Mouse (Mus musculus) erythroblast, adult 5-6 weeks (primary cell): ENCODE measurements around the gene Hspd1. TPM values are rescaled to one million over a fixed set of nuclear protein-coding genes. Genes with fewer than 3 reads are reported as not detected.
A peak's percentile ranks its signal among the peaks of the same experiment; 100 is the strongest.
"Not testable (repeated sequence)": the region's sequence is repeated elsewhere in the genome, so short reads cannot be mapped to it uniquely, and the experiment has no call there.

Experiments used
- ATAC-seq: replicated peaks from 2 replicates; pipeline ENCODE4 v1.8.0; 2016; ENCODE audit warnings: moderate number of reproducible peaks, mild to moderate bottlenecking, moderate TSS enrichment, inconsistent platforms; ENCODE audit not compliant: poor library complexity, low FRiP score, severe bottlenecking
- total RNA-seq, 2 experiments: library from RNA; stranded (forward) in 1 of 2; stranded (reverse) in 1 of 2; fragments of 150-400 nt in 1 of 2; fragments of 200-764, 138-1000 nt in 1 of 2; gene quantifications; 2 replicates each; pipeline versions ENCODE4 v1.2.3 to v1.2.4; 2015 to 2017; ENCODE audit warnings: low replicate concordance in 2 of 2

Hspd1 gene
- total RNA-seq (2015; ENCODE audit: low replicate concordance) (55.1 and 56.2 TPM in 2 replicates), total RNA-seq (2017; ENCODE audit: low replicate concordance) (56.1 and 87.5 TPM in 2 replicates)

DNA sequence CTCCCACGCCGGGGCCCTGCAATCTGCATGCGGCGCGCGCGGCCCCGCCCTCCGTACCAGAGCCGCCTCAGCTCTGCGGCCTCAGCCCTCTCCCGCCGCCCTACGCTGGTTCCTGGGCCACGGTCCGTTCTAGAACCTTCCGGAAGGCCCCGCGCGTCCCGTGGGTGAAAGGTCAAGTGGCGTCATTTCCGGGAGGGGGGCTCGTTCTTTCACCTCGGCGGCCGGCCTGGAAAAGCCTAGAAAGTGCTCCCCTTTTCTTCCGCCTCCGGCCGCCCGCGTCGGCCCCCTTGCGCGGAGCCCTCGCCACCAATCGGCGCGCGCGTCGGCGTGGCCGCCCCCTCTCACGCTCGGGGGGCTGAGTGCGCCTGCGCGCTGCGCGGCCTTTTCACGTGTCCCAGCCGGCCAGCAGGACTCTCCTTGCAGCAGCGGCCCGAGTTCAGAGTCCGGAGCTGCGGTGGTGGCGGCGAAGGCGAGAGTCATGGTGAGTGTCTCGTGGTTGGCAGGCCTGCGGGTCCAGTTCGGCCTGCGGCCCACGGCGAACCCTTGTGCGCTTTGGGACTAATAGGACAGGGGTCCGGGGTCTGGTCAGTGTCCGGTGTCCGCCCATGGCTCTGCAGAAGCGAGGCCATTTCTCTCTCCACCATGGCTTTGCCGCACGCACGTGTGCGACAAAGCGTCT, at the start of gene Hspd1, which contains the start of gene Hspe1:
Hspd1 (minus strand) TSS at position 312 of the 679 bp plus-strand sequence.
Hspe1 (plus strand) TSS at position 201 of the 679 bp plus-strand sequence.
- ATAC-seq, result peak; percentile 86

DNA sequence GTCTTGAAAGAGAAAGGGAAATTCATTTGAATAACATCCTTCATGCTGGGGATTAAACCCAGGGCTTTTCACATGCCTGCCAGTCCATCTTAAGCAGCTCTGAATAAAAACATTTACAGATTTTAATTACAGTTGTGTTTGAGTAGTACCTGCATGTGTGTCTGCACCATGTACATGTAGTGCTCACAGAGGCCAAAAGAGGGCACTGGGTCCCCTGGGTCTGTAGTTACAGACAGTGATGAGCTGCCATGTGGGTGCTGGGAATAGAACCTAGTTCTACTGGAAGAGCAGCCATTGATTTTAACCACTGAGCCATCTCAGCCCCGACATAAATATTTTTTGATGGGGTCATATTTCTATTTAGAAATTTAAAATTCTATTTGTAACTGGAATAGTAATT, 47.8 kb upstream of the Hspd1 start:
- no peak for ATAC-seq

DNA sequence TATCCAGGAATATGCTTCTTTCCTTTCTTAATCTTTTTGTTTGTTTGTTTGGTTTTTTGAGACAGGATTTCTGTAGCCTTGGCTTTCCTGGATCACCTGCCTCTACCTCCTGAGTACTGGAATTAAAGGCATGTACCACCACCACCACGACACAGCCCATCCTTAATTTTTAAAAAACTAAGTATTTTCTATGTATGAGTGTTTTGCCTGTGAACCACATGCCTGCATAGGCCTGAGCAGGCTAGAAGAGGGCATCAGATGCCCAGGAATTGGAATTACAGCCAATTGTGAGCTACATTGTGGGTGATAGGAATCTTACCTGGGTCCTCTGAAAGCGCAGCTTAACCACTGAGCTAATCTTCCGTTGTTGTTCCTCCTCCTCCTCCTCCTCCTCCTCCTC, 46.3 kb upstream of the Hspd1 start:
- no peak for ATAC-seq

DNA sequence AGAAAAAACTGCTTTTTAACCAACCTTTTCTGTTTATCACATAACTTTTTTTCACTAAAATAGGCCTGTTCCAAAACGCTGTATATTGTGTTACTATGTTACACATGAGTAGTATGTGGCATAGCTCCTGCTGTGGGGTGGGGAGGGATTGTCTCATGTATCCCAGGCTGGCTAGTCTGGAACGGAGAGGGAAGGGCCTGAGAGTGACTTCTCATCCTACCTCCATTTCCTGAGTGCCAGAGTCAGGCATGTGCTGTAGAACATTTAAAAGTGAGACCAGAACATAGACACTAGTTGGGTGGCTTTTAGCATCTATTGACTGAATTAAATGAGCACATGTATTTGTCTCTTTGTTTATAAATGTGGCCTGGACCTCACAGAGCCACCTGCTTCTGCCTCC, 45.1 kb upstream of the Hspd1 start:
- ATAC-seq, result no peak

DNA sequence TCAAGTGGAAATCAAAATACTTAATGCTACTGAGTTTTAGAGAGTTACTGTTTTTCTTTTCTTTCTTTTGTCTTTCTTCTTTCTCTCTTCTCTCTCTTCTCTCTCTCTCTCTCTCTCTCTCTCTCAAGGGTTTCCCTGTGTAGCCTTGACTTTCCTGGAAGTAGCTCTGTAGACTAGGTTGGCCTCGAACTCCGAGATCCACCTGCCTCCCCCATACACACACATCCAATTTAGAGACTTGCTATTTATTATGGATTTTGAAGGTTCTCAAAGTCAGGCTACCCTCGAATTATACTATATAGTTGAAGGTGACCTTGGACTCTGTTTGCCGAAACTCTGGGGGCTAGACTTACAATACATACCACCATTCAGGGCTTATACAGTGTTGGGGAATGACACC, 44.3 kb upstream of the Hspd1 start:
- ATAC-seq, result no peak

DNA sequence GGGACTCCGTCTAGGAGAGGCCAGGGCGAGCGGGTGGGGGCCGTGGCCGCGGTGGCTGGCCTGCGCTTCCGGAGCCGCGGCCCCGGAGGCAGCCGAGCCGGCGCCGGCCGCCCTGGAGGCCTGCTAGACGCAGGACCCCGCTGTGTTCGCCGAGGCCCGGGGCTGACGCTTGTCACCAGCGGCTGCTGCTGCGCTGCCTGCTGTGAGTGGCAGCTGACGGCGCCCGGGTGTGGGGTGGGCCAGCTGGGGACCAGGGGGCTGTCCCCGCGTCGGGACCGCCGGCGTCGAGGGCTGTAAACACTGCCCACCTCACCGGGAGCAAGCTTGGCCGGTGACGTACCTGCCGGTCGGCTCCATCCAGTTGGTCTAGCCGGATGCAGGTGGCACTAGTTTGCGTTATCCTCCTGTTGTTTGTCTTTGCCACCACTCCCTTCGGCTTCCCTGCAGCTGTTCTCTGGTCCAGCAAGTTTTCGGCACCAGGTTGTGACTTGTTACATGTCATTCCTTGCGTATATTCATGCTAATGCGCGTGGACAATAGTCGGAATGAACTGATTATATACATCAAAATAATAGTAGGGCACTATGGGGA, 43.5 kb upstream of the Hspd1 start:
- ATAC-seq, result peak; percentile 56

DNA sequence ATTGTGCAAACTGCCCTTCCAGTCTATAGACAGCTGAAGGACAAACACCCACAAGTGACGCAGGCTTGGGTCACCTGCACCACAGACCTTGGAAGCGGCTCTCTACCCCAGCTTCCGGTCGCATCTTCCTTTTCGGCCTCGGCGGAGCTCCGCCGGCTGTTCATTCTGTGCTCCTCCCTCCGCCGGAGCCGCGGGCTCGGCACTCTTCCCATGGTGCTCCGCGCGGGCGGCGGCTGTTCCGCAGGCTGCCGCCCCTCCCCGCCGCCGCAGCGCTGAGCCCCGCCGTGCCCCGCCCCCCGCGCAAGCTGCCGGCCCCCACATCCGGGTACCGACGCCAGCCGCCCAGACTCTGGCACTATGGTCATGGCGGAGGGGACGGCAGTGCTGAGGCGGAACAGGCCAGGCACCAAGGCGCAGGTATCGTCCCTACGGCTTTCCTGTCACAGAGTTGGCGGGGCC, 42.9 kb upstream of the Hspd1 start, which contains the start of gene Mob4:
Mob4 (plus strand) TSS at position 289 of the 459 bp plus-strand sequence.
- peak; percentile 93 for ATAC-seq

DNA sequence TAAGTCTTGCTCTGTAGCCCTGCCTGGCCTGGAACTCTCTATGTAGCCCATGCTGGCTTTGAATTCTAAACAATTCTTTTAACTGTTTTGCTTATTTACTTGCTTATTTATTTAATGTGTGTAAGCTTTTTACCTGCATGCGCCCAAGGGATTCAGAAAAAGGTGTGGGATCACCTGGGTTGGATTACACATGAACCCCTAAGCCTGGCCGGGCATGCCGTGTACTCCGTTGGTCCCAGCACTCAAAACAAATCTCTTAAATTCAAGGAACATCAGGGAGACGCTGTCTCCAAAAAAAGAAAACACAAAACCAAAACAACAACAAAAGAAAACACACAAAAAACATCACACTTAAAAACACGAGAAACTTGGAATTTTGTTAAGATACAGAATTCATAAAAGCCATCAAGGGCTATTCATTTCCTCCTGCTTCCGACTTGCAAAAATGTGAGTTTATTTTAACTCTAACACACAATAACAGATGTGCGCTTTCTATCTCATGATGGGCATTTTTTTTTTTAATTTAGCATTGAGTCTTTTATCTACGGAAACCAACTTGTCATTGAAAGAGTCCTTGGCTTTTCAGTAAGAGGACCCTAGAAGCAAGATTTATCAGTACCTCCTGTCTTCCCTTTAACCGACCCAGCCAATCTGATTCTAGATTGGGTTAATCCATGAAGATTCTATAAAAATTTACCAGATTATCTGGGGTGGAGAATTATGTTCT, 42.3 kb upstream of the Hspd1 start:
- peak; percentile 20 for ATAC-seq

DNA sequence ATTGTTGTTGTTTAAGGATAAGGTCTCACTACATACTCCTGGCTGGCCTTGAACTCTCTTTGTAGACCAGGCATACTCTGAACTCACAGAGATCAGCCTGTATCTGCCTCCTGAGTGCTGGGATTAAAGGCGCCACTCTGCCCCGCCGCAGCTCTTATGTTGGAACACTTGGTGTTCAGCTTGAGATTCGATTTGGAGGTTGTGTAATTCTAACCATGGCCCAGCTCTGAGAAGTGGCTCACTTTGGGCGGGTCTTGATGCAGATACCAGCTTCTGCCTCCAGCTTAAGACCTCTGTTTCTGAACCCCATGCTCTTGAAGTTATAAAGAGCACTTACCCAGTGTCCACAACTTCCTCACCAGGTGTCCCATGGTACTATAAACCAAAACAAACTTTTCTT, 41.7 kb upstream of the Hspd1 start:
- no peak for ATAC-seq

DNA sequence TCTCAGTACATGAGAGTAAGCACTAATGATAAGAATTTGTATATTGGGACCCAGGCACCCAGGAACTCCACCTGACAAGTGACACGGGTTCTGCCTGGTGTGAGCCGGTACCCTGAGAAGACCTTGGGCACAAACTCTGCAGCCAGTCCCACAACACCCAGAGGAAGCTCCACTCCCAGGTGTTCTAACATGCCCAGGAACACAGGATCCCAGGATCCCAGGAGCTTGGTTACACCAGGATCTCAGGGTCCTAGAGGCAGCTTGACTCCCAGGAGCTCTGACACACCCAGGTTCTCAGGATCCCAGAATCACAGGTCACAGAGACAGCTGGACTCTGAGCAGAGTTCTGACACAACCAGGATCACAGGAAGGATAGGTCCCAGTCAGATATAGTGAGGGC, 36.1 kb upstream of the Hspd1 start:
- ATAC-seq, result not testable (repeated sequence)

DNA sequence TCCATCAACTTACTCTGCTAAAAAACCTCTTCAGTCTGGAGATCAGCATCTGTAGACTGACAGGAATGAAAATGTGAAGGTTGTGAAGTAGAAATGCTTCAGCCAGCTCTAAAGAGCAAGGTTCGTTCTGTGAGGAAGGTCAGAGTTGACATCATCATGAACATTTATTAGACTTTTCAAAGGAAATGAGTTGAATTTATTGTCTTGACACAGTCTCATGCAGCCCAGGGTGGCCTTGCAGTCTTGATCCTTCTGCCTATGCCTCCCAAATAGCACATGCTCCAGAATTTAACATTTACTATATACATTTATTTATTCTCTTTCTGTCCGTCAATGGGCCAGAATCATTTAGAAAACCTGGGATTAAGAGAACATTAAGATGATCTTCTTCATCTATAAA, 35.5 kb upstream of the Hspd1 start:
- ATAC-seq, result no peak

DNA sequence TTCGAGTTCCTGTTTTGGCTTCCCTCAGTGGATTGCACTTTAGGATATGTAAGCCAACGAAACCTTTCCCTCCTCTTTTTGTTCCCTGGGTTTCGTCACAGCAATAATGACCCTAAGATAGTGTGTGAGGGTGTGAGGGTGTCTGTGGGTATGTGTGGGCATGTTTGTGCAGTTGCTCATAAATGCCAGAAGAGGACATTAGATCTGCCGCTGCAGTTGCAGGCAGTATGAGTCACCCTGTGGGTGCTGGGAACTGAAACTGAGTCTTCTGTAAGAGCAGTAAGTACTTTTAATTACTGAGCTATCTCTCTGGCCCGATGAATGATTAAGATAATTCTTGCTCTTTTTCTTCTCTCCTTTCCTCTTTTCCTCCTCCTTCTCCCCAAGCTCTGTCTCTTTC, 35.0 kb upstream of the Hspd1 start:
- no peak for ATAC-seq

DNA sequence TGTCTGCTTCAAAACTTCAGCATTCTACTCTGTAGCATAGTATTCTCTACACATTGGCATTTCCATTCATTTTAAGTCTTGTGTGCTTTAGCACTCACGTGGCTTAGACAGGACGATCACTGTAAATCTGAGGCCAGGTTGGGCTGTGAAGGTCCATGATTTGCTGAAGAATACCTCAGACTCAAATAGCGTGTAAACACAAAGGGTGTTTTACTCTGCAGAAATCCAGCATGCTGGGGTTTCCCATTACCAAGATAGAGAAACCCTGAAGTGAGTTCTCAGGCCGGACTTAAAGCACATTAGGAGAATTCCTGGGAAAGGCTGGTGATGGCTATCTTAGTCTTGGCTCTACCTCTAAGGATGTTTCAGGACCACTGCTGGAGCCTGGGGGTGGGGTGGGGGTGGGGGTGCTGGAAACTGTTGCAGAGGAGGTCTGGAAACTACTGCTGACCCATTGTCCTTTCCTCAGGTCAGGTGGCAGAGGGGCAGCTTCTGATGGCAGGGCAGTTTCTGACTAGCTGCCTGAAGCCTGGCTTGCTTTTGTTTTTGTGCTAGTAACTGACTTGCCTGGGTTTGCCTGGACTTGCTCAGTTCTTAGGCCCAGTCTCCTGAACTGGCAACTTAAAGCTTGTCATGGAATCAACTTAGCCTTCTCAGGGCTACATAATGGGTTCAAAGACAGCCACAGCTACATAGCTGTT, 21.2 kb upstream of the Hspd1 start:
- ATAC-seq, result no peak

DNA sequence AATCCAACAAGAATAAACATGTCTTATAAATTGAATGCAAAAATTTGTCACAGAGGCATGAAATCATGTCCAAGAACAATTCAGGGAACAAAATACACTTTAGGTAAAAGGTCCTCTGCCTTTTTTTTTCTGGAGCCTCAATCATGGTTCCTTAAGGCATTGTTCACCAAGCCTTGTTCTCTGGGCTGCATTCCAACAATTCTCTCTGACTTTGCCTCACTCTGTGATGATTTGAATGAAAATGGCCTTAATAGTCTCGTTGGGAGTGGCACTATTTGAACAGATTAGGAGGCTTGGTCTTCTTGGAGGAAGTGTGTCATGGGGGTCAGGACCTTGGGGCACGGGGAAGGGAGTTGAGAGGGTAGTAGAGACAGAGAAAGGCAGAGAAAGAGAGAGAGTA, 20.4 kb upstream of the Hspd1 start:
- ATAC-seq, result no peak

DNA sequence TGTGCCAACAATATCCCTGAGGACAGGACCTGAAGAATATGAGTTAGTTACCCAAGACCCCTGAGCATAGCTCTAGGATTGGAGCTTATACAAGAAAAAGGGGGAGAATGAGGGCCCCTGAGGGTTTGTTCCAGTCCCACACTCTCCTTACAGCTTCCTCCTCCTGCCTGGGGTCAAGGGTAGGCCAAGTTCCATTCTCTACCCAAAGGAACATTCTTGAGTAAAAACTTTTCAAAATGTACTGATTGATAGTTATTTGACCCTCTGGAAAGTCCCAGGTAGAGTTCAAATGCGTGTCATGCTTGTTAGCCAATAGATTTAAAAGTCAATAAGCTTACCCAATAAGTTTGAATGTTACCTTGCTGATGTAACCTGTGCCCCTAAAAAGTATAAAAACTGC, 19.6 kb upstream of the Hspd1 start:
- ATAC-seq, result no peak

DNA sequence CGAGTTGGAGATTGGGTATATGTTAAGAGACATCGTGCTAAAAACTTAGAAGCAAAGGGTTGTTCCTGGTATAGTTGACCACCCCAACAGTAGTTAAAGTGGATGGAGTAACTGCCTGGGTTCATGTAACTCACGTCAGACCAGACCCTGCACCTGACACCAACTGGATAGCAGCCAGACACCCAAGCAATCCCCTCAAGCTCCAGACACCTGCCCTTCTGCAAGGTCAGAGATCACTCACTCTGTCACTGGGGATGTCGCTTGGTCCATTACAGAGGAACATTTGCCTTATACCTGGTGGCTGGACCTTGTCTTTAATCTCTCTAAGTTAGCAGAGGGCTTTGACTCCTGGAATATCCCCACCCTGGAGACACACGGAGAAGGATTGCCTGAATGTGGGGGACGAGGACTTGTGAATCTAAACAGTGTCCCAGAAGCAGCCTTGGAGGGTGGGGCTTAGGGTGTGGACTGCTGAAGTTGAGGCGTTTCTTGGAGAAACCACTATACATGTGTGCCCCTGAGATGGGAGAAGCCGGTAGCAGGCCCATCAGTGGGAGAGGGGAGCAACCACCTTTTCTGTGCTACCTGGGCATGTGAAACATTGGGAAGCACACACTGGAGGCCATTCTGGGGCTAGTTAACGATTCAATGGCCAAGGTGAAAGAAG, 19.0 kb upstream of the Hspd1 start:
- ATAC-seq, result no peak

DNA sequence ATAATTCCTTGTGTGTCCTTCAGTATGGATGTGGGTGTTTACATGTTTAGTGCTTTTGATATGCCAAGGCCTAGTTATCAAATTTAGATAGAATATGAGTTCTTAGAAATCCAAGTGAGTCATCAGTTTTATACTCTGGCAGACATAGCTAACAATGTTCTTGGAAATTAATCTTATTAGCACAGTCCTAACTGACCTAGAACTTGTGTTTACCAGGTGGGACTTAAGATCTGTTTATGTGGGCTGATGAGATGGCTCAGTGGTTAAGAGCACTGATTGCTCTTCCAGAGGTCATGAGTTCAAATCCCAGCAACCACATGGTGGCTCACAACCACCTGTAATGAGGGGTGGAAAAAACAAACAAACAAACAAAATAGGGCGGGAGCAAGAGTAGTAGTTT, 4.4 kb upstream of the Hspd1 start:
- ATAC-seq, result no peak

DNA sequence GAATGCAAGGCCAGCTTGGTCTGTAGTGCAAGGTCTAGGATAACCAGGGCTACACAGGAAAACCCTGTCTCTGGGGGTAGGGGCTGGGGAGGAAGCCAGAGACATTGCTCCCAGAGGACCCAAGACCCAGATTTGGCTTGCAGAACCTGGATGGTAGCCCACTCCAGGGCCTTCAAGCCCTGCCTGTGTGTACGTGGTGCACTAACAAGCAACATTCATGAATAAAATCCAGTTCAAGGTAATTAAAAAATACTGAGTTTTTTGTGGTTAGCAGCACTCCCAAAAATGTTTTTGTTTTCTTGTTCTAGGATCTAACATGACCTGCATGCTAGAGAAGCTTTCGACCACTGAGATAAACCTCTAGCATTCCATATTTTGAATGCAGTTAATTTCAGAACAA, 4.0 kb upstream of the Hspd1 start:
- ATAC-seq, result no peak

DNA sequence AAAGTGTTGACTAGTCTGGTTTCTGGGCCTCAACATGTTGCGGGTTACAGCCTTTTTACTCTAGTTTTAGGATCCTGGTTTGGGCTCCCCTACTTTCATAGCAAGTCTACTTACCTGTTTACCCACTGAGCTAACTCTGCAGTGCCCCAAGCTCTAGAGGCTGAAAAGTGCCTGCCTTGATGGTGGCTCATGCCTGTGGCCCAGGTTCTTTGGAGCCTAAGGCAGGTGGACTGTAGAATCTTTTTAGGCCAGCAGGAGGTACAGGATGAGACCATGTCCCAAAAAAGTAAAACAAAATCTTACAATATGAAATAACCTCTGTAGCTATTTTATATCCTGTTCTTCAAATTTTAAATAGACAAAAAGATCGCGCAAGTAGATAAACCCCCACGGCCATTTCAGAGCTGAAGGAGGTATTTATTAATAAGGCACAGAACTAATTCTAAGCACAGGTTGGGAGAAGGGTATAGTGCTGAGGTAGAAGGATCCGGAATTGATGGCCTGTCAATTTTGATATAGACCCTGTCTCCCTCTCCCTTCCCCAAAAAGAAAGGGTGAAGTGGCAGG, 1.5 kb upstream of the Hspd1 start:
- ATAC-seq, result no peak
